Mouse (Mus musculus): ENCODE data around the gene Lrrc8e. TPM values are rescaled to one million over a fixed set of nuclear protein-coding genes. Genes with fewer than 3 reads are reported as not detected.

The Lrrc8e gene
- polyA plus RNA-seq, 1 experiment: not detected

DNA sequence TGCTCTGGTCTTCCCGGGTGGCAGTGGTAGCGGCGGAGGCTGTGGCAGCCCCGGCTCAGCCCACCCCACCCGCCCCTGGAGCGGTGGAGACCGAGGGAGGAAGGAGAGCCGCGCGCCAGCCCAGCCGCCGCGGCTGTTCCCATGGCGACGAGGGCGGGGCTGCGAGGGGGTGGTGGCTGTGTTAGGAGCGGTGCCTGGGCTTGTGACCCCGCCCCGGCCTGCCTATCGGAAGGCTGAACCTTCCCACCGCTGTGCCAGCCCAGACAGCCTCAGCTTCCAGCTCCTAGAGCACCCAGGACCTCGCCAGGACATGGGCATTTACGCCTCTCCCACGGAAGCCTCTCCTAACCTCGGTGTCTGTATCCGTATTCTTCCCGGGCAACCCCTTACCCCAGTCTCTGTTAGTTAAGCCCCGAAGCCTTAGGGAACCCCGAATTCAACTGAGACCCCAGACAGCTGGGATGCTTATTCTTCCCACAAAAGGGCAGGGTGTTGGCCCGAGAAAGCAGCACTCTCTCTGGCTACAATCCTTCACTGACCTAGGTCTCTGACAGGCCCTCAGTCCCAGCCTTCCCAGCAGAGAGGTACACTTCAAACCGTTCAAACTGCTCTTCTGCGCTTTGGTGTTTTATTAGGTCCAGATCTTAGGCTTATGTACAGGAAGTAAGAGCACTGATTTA lies 32.6 kb downstream of the Lrrc8e start, which contains the start of gene Ctxn1:
Gene Ctxn1, minus strand, starts transcription at position 150 of the 680 bp plus-strand sequence.
- Histone ChIP-seq H3K4me1 (ENCODE audit: control insufficient read depth) (peaks cover 42% of the 10 kb centered on the region), H3K4me3 (replicated peaks) (peak within 1 kb of the TSS; percentile 69), H3K27me3 (ENCODE audit: control insufficient read depth) (no peaks in the 10 kb centered on the region), H3K36me3 (ENCODE audit: control insufficient read depth) (peaks cover 86% of the 10 kb centered on the region), H3K9me3 (ENCODE audit: control insufficient read depth, low read length) (no peaks in the 10 kb centered on the region)
- TF ChIP-seq GATA1 (IDR thresholded peaks at IDR 0.05; ENCODE audit: low read length) (no peak), TAL1 (IDR thresholded peaks at IDR 0.05; ENCODE audit: low read length) (no peak)

DNA sequence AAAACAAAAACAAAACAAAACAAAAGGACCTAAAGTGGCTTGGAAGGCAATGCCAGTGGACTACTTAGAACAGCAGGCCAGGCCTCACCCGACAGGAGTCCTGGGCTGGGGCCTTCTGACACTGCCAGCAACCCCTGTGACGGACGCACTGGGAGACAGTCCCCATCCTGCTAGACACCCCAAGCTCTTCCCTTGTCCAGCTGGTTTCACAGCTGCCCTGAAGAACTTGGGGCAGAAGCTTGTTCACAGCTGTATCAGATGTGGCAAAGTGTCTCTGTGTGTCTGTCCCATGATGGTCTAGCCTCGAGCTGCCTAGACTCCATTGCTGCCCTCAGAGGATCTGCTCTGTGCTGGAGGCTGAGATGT lies 33.2 kb downstream of the Lrrc8e start:
- TF ChIP-seq TAL1 (IDR thresholded peaks at IDR 0.05; ENCODE audit: low read length) (no peak), GATA1 (IDR thresholded peaks at IDR 0.05; ENCODE audit: low read length) (no peak)
- peaks cover 86% of the 10 kb centered on the region for H3K36me3 ChIP-seq (ENCODE audit: control insufficient read depth)

GRCm38 (mm10) chr8:4263105-4263791 lies 36.6 kb downstream of the Lrrc8e start:
- peaks cover 29% of the 10 kb centered on the region for H3K4me1 ChIP-seq (ENCODE audit: control insufficient read depth)
- no peaks in the 10 kb centered on the region for H3K9me3 ChIP-seq (ENCODE audit: control insufficient read depth, low read length)
- no peak overlapping the region for H3K4me3 ChIP-seq (replicated peaks)
- peaks cover 91% of the 10 kb centered on the region for H3K36me3 ChIP-seq (ENCODE audit: control insufficient read depth)
- no peak for TF ChIP-seq TAL1 (IDR thresholded peaks at IDR 0.05; ENCODE audit: low read length)
- no peak for TF ChIP-seq GATA1 (IDR thresholded peaks at IDR 0.05; ENCODE audit: low read length)
- no peaks in the 10 kb centered on the region for H3K27me3 ChIP-seq (ENCODE audit: control insufficient read depth)

More for the DNA sequence above, 33.2 kb downstream of the Lrrc8e start:
- H3K4me1 ChIP-seq (ENCODE audit: control insufficient read depth): peaks cover 39% of the 10 kb centered on the region
- no peaks in the 10 kb centered on the region for H3K27me3 ChIP-seq (ENCODE audit: control insufficient read depth)
- H3K4me3 ChIP-seq (replicated peaks): no peak overlapping the region
- no peaks in the 10 kb centered on the region for H3K9me3 ChIP-seq (ENCODE audit: control insufficient read depth, low read length)

DNA sequence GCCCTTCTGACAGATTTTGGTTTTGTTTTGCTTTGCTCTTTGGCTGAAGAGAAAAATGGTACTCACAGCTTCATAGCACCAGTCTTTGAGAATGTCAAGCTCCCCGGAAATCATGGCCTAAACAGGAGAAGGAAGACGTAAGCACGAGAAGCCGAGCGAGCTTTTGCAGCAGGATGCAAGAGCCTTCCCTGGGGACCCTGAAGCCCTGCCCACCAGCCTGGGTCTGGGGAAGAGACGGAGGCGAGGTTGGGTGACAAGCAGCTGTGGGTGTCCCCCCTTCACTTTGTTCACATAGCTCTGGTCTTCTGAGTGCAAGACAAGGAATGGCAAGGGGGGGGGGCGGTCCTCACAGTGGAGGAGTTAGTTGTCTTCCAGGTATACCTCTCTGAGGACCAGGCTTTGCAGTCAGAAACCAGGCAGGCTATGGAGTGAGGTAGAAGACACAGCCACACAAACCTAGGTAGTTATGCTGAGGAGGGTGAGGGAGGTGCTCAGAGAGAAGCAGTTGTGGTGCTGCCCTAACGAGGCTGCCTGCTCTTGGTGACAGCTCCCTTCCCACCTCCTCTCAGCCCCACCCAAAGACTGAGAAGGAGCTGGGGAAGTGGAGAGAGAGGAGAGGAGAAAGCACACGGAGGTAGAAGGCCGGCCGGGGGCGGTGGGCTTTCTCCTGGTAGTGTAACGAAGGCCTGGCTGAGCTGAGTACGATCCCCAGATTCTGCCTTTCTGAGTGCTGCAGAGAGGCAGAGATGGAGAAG lies 38.7 kb downstream of the Lrrc8e start:
- H3K27me3 ChIP-seq (ENCODE audit: control insufficient read depth): no peaks in the 10 kb centered on the region
- no peak for TF ChIP-seq TAL1 (IDR thresholded peaks at IDR 0.05; ENCODE audit: low read length)
- no peak for TF ChIP-seq GATA1 (IDR thresholded peaks at IDR 0.05; ENCODE audit: low read length)
- H3K4me1 ChIP-seq (ENCODE audit: control insufficient read depth): peaks cover 9% of the 10 kb centered on the region
- no peak overlapping the region for H3K4me3 ChIP-seq (replicated peaks)
- H3K36me3 ChIP-seq (ENCODE audit: control insufficient read depth): peaks cover 100% of the 10 kb centered on the region
- H3K9me3 ChIP-seq (ENCODE audit: control insufficient read depth, low read length): no peaks in the 10 kb centered on the region

DNA sequence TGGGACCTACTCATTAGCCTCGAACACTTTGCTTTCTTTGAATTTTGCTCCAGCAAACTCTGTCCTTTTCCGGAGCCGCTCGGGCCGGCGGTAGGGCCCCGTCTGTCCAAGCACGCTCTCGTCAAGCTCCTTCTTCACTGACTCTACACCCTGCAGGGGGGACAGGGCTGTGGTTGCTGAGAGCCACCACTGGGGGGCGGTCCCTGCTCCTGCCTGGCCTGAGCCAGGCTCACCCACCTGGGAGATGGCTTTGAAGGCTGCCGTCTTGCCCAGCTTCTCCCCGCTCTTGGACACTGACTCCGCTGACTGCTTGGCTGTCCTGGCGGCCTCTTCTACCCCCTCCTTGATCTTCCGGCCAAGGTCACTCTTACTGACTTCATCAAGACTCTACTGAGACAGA lies 41.0 kb downstream of the Lrrc8e start:
- Histone ChIP-seq H3K4me3 (replicated peaks) (no peak overlapping the region), H3K27me3 (ENCODE audit: control insufficient read depth) (no peaks in the 10 kb centered on the region), H3K4me1 (ENCODE audit: control insufficient read depth) (no peaks in the 10 kb centered on the region), H3K36me3 (ENCODE audit: control insufficient read depth) (peaks cover 95% of the 10 kb centered on the region), H3K9me3 (ENCODE audit: control insufficient read depth, low read length) (no peaks in the 10 kb centered on the region)
- TF ChIP-seq TAL1 (IDR thresholded peaks at IDR 0.05; ENCODE audit: low read length) (no peak), GATA1 (IDR thresholded peaks at IDR 0.05; ENCODE audit: low read length) (no peak)

GRCm38 (mm10) chr8:4269609-4270008 lies 43.0 kb downstream of the Lrrc8e start:
- H3K36me3 ChIP-seq (ENCODE audit: control insufficient read depth): peaks cover 89% of the 10 kb centered on the region
- no peak for TF ChIP-seq TAL1 (IDR thresholded peaks at IDR 0.05; ENCODE audit: low read length)
- no peak for TF ChIP-seq GATA1 (IDR thresholded peaks at IDR 0.05; ENCODE audit: low read length)

GRCm38 (mm10) chr8:4275275-4276110 lies 48.9 kb downstream of the Lrrc8e start, which contains the start of gene Timm44:
Gene Timm44, minus strand, starts transcription at chr8:4275913.
- Histone ChIP-seq H3K4me1 (ENCODE audit: control insufficient read depth) (peaks cover 34% of the 10 kb centered on the region), H3K36me3 (ENCODE audit: control insufficient read depth) (peaks cover 30% of the 10 kb centered on the region), H3K9me3 (ENCODE audit: control insufficient read depth, low read length) (no peaks in the 10 kb centered on the region), H3K4me3 (replicated peaks) (peak within 1 kb of the TSS; percentile 95), H3K27me3 (ENCODE audit: control insufficient read depth) (no peaks in the 10 kb centered on the region)
- TF ChIP-seq TAL1 (IDR thresholded peaks at IDR 0.05; ENCODE audit: low read length) (no peak), GATA1 (IDR thresholded peaks at IDR 0.05; ENCODE audit: low read length) (no peak)

More at GRCm38 (mm10) chr8:4269609-4270008, 43.0 kb downstream of the Lrrc8e start:
- Histone ChIP-seq H3K4me1 (ENCODE audit: control insufficient read depth) (peaks cover 14% of the 10 kb centered on the region), H3K9me3 (ENCODE audit: control insufficient read depth, low read length) (no peaks in the 10 kb centered on the region), H3K27me3 (ENCODE audit: control insufficient read depth) (no peaks in the 10 kb centered on the region), H3K4me3 (replicated peaks) (no peak overlapping the region)

GRCm38 (mm10) chr8:4276111-4276465 lies 49.5 kb downstream of the Lrrc8e start:
- H3K4me1 ChIP-seq (ENCODE audit: control insufficient read depth): peaks cover 34% of the 10 kb centered on the region
- peaks cover 26% of the 10 kb centered on the region for H3K36me3 ChIP-seq (ENCODE audit: control insufficient read depth)
- TF ChIP-seq TAL1 (IDR thresholded peaks at IDR 0.05; ENCODE audit: low read length) (no peak), GATA1 (IDR thresholded peaks at IDR 0.05; ENCODE audit: low read length) (no peak)
- H3K27me3 ChIP-seq (ENCODE audit: control insufficient read depth): no peaks in the 10 kb centered on the region
- H3K9me3 ChIP-seq (ENCODE audit: control insufficient read depth, low read length): no peaks in the 10 kb centered on the region
- H3K4me3 ChIP-seq (replicated peaks): peak overlapping the region; percentile 95

Other genes with a start within 250 kb of the Lrrc8e start
- not detected in 2 replicates for gene Cd209f, start 121.0 kb upstream of the Lrrc8e start, polyA plus RNA-seq (2012)
- gene Cd209g, start 92.7 kb upstream of the Lrrc8e start, polyA plus RNA-seq (2012): 0.04 TPM in 1 of 2 replicates, not detected in the other
- gene Evi5l, start 60.3 kb upstream of the Lrrc8e start, polyA plus RNA-seq (2012): 1.3 and 1.5 TPM in 2 replicates
- gene Prr36, start 9.4 kb upstream of the Lrrc8e start, polyA plus RNA-seq (2012): not detected in 2 replicates
- 9.1 and 9.9 TPM in 2 replicates for gene Map2k7, start 11.9 kb downstream of the Lrrc8e start, polyA plus RNA-seq (2012)
- gene Gm49320, start 12.0 kb downstream of the Lrrc8e start, polyA plus RNA-seq (2012): 0.25 and 0.38 TPM in 2 replicates
- 1.1 and 1.3 TPM in 2 replicates for gene Tgfbr3l, start 21.4 kb downstream of the Lrrc8e start, polyA plus RNA-seq (2012)
- gene Snapc2, start 26.3 kb downstream of the Lrrc8e start, polyA plus RNA-seq (2012): 5.1 and 6.0 TPM in 2 replicates
- gene Ctxn1, start 32.4 kb downstream of the Lrrc8e start, polyA plus RNA-seq (2012): 0.32 and 0.42 TPM in 2 replicates
- gene Timm44, start 49.1 kb downstream of the Lrrc8e start, polyA plus RNA-seq (2012): 4.0 and 5.5 TPM in 2 replicates
- gene Ccl25, start 98.4 kb downstream of the Lrrc8e start, polyA plus RNA-seq (2012): 0.06 and 0.15 TPM in 2 replicates
- 1.1 and 1.2 TPM in 2 replicates for gene Elavl1, start 98.6 kb downstream of the Lrrc8e start, polyA plus RNA-seq (2012)